Mouse (Mus musculus): ENCODE measurements at regions not wholly inside any gene's neighbourhood (a gene's known extent, or its start where the extent isn't known, plus 50 kb on each side); places are given as distances from the start of the nearest gene placed in this dataset.

DNA sequence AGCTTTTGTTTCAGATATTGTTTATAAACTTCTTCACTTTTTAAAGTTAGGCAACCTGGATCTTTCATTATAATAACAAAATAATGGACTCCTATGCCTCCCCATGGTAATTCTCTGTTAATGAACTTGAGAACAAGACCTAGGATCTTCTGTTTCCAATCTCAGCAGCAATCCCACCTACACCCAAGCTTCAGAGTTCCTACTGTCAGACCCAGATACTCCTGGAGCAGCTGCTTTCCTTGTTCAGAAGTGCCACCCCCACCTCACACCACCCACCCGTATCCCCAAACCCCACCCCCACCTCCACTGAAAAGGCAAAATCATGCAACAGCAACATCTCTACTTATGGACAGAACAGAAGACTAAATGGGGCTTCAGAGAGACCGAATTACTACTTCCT lies 165.2 kb upstream of the N6amt1 start:
- Histone ChIP-seq H3K4me2 (ENCODE audit: low read depth) (no peak overlapping the region), H3K36me3 (ENCODE audit: control insufficient read depth, insufficient read depth) (no peaks in the 10 kb centered on the region), H3K4me3 (no peak overlapping the region), H3K79me2 (ENCODE audit: control insufficient read depth, insufficient read depth) (no peaks in the 10 kb centered on the region), H3K27me3 (ENCODE audit: control insufficient read depth, insufficient read depth, insufficient read length) (no peaks in the 10 kb centered on the region), H3ac (ENCODE audit: control insufficient read depth, insufficient read length) (no peak overlapping the region)
- TF ChIP-seq REST (IDR thresholded peaks at IDR 0.05; ENCODE audit: insufficient read depth, insufficient read length) (no peak), CEBPB (IDR thresholded peaks at IDR 0.05; ENCODE audit: insufficient read depth, poor library complexity, severe bottlenecking) (no peak), MYOD1 (IDR thresholded peaks at IDR 0.05; ENCODE audit: control insufficient read depth in 1 of 3, insufficient read length in 2 of 3, low read depth in 2 of 3) (no peak), POLR2A (IDR thresholded peaks at IDR 0.05; ENCODE audit: insufficient read length, low read depth) (no peak), SRF (IDR thresholded peaks at IDR 0.05; ENCODE audit: control insufficient read depth, insufficient read length, low read depth) (no peak), TCF3 (IDR thresholded peaks at IDR 0.05; ENCODE audit: insufficient read length, low read depth) (no peak), MAX (IDR thresholded peaks at IDR 0.05; ENCODE audit: low read depth) (no peak), MYOG (IDR thresholded peaks at IDR 0.05; ENCODE audit: control insufficient read depth in 1 of 3, insufficient read depth in 1 of 3, insufficient read length in 2 of 3, low read depth in 2 of 3) (no peak), USF1 (IDR thresholded peaks at IDR 0.05; ENCODE audit: low read depth) (no peak), E2F4 (IDR thresholded peaks at IDR 0.05; ENCODE audit: insufficient read depth) (no peak), TCF12 (IDR thresholded peaks at IDR 0.05; ENCODE audit: insufficient read depth, poor library complexity, severe bottlenecking) (no peak), POLR2AphosphoS2 (IDR thresholded peaks at IDR 0.05; ENCODE audit: insufficient read length, low read depth) (no peak)

DNA sequence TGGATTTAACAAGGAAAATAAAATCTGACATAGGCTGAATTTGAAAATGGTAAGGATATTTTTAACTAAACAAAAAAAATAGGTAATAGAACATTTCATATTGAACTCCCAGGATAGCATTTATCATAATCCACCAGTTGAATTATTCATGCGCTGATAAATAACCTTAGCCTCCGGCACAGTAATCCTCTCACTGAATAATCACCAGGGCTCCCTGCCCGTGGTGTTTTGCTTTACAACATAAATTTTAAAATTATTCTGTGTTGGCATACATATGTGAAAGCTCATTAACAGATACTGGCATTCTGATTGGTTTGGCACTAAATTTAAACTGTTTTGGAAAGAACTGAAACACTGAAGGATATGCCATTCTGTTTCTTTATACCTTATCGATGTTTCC lies 181.6 kb upstream of the N6amt1 start:
- TF ChIP-seq CEBPB (IDR thresholded peaks at IDR 0.05; ENCODE audit: insufficient read depth, poor library complexity, severe bottlenecking) (no peak), POLR2AphosphoS2 (IDR thresholded peaks at IDR 0.05; ENCODE audit: insufficient read length, low read depth) (no peak), TCF12 (IDR thresholded peaks at IDR 0.05; ENCODE audit: insufficient read depth, poor library complexity, severe bottlenecking) (no peak), POLR2A (IDR thresholded peaks at IDR 0.05; ENCODE audit: insufficient read length, low read depth) (no peak), MAX (IDR thresholded peaks at IDR 0.05; ENCODE audit: low read depth) (no peak), MYOG (IDR thresholded peaks at IDR 0.05; ENCODE audit: control insufficient read depth in 1 of 3, insufficient read depth in 1 of 3, insufficient read length in 2 of 3, low read depth in 2 of 3) (no peak), TCF3 (IDR thresholded peaks at IDR 0.05; ENCODE audit: insufficient read length, low read depth) (no peak), E2F4 (IDR thresholded peaks at IDR 0.05; ENCODE audit: insufficient read depth) (no peak), USF1 (IDR thresholded peaks at IDR 0.05; ENCODE audit: low read depth) (no peak), MYOD1 (IDR thresholded peaks at IDR 0.05; ENCODE audit: control insufficient read depth in 1 of 3, insufficient read length in 2 of 3, low read depth in 2 of 3) (no peak), REST (IDR thresholded peaks at IDR 0.05; ENCODE audit: insufficient read depth, insufficient read length) (no peak)
- Histone ChIP-seq H3K4me3 (no peak overlapping the region), H3ac (ENCODE audit: control insufficient read depth, insufficient read length) (no peak overlapping the region), H3K4me2 (ENCODE audit: low read depth) (no peak overlapping the region), H3K27me3 (ENCODE audit: control insufficient read depth, insufficient read depth, insufficient read length) (no peaks in the 10 kb centered on the region), H3K79me2 (ENCODE audit: control insufficient read depth, insufficient read depth) (no peaks in the 10 kb centered on the region), H3K36me3 (ENCODE audit: control insufficient read depth, insufficient read depth) (no peaks in the 10 kb centered on the region)

DNA sequence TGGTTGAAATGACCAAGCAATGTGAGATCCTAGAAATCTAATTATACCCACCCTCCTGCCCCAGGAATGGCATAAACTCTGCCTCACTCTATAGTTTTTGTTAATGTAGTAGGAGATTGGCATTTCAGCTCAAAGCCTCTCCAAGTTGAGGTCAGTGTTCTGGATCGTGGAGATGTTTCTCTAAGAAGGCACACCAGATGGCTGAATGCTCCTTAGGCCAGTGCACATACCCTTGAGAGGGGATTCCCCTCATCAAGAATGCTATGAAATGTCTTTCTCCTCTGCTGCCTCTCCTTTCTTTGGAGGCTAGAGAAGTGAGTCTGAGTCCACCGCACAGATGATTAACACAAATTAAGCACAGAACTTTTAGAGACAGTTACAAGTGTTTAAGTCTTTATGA lies 214.7 kb upstream of the N6amt1 start:
- no peak for TF ChIP-seq REST (IDR thresholded peaks at IDR 0.05; ENCODE audit: insufficient read depth, insufficient read length)
- TF ChIP-seq POLR2AphosphoS2 (IDR thresholded peaks at IDR 0.05; ENCODE audit: insufficient read length, low read depth) = no peak
- TF ChIP-seq CEBPB (IDR thresholded peaks at IDR 0.05; ENCODE audit: insufficient read depth, poor library complexity, severe bottlenecking) = no peak
- TF ChIP-seq TCF3 (IDR thresholded peaks at IDR 0.05; ENCODE audit: insufficient read length, low read depth) = no peak
- no peak for TF ChIP-seq USF1 (IDR thresholded peaks at IDR 0.05; ENCODE audit: low read depth)
- no peak for TF ChIP-seq MYOG (IDR thresholded peaks at IDR 0.05; ENCODE audit: control insufficient read depth in 1 of 3, insufficient read depth in 1 of 3, insufficient read length in 2 of 3, low read depth in 2 of 3)
- TF ChIP-seq POLR2A (IDR thresholded peaks at IDR 0.05; ENCODE audit: insufficient read length, low read depth) = no peak
- no peak for TF ChIP-seq TCF12 (IDR thresholded peaks at IDR 0.05; ENCODE audit: insufficient read depth, poor library complexity, severe bottlenecking)
- TF ChIP-seq MYOD1 (IDR thresholded peaks at IDR 0.05; ENCODE audit: control insufficient read depth in 1 of 3, insufficient read length in 2 of 3, low read depth in 2 of 3) = no peak
- no peak for TF ChIP-seq MAX (IDR thresholded peaks at IDR 0.05; ENCODE audit: low read depth)
- no peak for TF ChIP-seq E2F4 (IDR thresholded peaks at IDR 0.05; ENCODE audit: insufficient read depth)
- TF ChIP-seq SRF (IDR thresholded peaks at IDR 0.05; ENCODE audit: control insufficient read depth, insufficient read length, low read depth) = no peak

DNA sequence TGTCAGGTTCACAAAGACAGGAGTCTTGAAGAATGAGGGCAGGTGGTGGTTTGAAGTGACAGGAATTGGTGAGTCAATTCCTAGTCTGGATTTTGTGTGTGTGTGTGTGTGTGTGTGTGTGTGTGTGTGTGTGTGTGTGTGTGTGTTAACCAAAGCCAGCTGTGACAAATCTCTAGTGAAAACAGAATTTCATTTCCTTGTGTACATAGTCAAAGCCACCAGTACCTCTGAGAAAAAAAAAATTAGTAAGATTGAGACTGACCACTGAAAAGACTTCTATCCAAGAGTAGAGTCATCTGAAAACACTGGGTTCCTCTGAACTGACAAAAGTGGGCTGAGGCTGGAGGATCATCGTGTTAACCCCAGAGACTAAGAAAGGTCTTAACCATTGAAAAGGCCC lies 217.5 kb upstream of the N6amt1 start:
- no peaks in the 10 kb centered on the region for H3K79me2 ChIP-seq (ENCODE audit: control insufficient read depth, insufficient read depth)
- TF ChIP-seq REST (IDR thresholded peaks at IDR 0.05; ENCODE audit: insufficient read depth, insufficient read length) (no peak), SRF (IDR thresholded peaks at IDR 0.05; ENCODE audit: control insufficient read depth, insufficient read length, low read depth) (no peak), POLR2AphosphoS2 (IDR thresholded peaks at IDR 0.05; ENCODE audit: insufficient read length, low read depth) (no peak), MYOD1 (IDR thresholded peaks at IDR 0.05; ENCODE audit: control insufficient read depth in 1 of 3, insufficient read length in 2 of 3, low read depth in 2 of 3) (peak in 1 of 3 experiments; percentile 21)
- no peak overlapping the region for H3K4me2 ChIP-seq (ENCODE audit: low read depth)
- no peak overlapping the region for H3ac ChIP-seq (ENCODE audit: control insufficient read depth, insufficient read length)
- no peaks in the 10 kb centered on the region for H3K36me3 ChIP-seq (ENCODE audit: control insufficient read depth, insufficient read depth)
- no peak overlapping the region for H3K4me3 ChIP-seq
- no peaks in the 10 kb centered on the region for H3K27me3 ChIP-seq (ENCODE audit: control insufficient read depth, insufficient read depth, insufficient read length)

More for the DNA sequence above, 214.7 kb upstream of the N6amt1 start:
- no peaks in the 10 kb centered on the region for H3K36me3 ChIP-seq (ENCODE audit: control insufficient read depth, insufficient read depth)
- H3K27me3 ChIP-seq (ENCODE audit: control insufficient read depth, insufficient read depth, insufficient read length) = no peaks in the 10 kb centered on the region
- no peak overlapping the region for H3K4me3 ChIP-seq
- H3ac ChIP-seq (ENCODE audit: control insufficient read depth, insufficient read length) = no peak overlapping the region
- no peak overlapping the region for H3K4me2 ChIP-seq (ENCODE audit: low read depth)
- H3K79me2 ChIP-seq (ENCODE audit: control insufficient read depth, insufficient read depth) = no peaks in the 10 kb centered on the region

DNA sequence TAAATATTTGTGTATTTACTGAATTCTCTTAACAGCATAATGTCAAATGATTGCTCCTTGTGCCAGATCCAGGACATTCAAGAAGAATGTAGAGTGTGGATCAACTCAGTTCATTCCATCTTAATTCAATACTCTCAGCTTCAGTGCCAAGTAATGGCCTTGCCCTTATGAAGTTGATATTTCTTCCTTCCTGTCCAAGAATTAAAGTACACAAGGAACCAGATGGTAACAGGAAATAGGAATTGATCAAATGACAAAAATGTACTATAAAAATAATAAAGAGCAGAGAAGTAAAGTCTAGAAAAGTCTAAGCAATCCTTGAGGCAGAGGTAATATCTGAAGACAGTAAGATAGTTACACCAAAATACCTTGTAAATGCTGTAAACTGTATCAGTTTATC lies 219.5 kb upstream of the N6amt1 start:
- Histone ChIP-seq H3ac (ENCODE audit: control insufficient read depth, insufficient read length) (no peak overlapping the region), H3K36me3 (ENCODE audit: control insufficient read depth, insufficient read depth) (no peaks in the 10 kb centered on the region), H3K4me2 (ENCODE audit: low read depth) (no peak overlapping the region), H3K79me2 (ENCODE audit: control insufficient read depth, insufficient read depth) (no peaks in the 10 kb centered on the region), H3K4me3 (no peak overlapping the region), H3K27me3 (ENCODE audit: control insufficient read depth, insufficient read depth, insufficient read length) (no peaks in the 10 kb centered on the region)
- TF ChIP-seq MYOG (IDR thresholded peaks at IDR 0.05; ENCODE audit: control insufficient read depth in 1 of 3, insufficient read depth in 1 of 3, insufficient read length in 2 of 3, low read depth in 2 of 3) = no peak
- TF ChIP-seq E2F4 (IDR thresholded peaks at IDR 0.05; ENCODE audit: insufficient read depth) = no peak
- no peak for TF ChIP-seq USF1 (IDR thresholded peaks at IDR 0.05; ENCODE audit: low read depth)

Data from myocyte (in vitro differentiated cells).